ENCODE assay signal across 7 mouse cellular contexts in the genomic region with DNA sequence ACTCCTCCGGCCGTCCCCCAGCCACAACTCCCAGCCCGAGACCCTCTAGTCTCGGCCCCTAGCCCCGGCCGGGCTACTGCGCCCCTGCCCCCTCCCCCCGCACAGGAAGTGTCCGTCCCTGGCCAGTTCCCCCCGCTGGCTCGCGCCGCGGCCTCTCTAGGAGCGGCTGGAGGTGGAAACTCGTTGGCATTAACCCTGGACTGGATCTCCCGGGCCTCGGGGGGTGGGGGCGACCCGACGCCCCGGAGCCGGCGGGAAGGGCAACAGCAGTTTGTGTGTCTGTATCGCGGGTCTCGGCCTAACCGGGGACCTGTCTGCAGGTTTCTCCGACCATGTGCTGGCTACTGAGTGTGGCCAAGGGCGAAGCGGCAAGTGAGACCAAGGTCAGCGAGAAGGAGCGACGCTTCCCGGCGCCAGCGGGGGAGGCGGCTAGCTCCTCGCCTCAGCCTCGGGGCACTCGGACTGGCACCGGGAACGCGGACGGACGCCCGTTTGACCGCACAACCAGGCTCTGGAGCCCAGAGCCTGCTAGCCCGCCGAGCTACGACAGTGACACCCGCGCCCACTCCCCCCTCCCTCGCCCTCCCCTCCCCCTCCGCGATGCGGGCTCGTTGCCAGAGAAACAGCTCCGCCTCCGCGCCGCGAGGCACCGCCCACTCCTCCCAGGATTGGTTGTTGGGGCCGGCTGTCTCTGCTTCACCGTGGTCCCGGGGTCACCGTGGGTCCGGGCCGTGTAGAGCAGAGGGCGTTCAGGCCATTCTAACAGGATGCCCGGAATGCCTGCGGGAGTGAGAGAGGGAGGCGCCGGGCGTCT. TPM values are rescaled to one million over a fixed set of nuclear protein-coding genes. Genes with fewer than 3 reads are reported as not detected.
DNase-seq lines count a peak whose midpoint lies in the region; ATAC-seq lines count a peak whose summit lies in the region.

A gene (minus strand): TSS at position 78 of the 814 bp plus-strand sequence.

- peak within 1 kb of the TSS; percentile 72 for H3K4me2 ChIP-seq in intestine, embryonic 15.5 days (replicated peaks)

- no peaks in the 10 kb centered on the region for H3K9me3 ChIP-seq in intestine, embryonic 15.5 days
- no peaks in the 10 kb centered on the region for H3K9me3 ChIP-seq in midbrain, embryonic 10.5 days (replicated peaks)

- peaks cover 22% of the 10 kb centered on the region for H3K4me1 ChIP-seq in intestine, embryonic 15.5 days (replicated peaks)
- H3K4me1 ChIP-seq in midbrain, embryonic 10.5 days, result peaks cover 31% of the 10 kb centered on the region

- H3K27me3 ChIP-seq in intestine, embryonic 15.5 days (replicated peaks), result no peaks in the 10 kb centered on the region
- no peaks in the 10 kb centered on the region for H3K27me3 ChIP-seq in midbrain, embryonic 10.5 days (ENCODE audit: low read depth, poor library complexity, severe bottlenecking)

- WGBS in intestine, embryonic 15.5 days, result under 1% methylated on average over 76 of the region's 76 CpGs
- WGBS in midbrain, embryonic 10.5 days, result under 1% methylated on average over 76 of the region's 76 CpGs

- H3K9ac ChIP-seq in intestine, embryonic 15.5 days, result peak within 1 kb of the TSS; percentile 99

- peak within 1 kb of the TSS; percentile 82 for H3K4me3 ChIP-seq in intestine, embryonic 15.5 days (replicated peaks)
- peak within 1 kb of the TSS; percentile 95 for H3K4me3 ChIP-seq in midbrain, embryonic 10.5 days

- peak; percentile 96 to 97 for DNase-seq in adrenal gland, adult 18-20 months (ENCODE audit: low spot score in 2 of 2)
- peak; percentile 97 for DNase-seq in embryo, embryonic 11 days
- peak; percentile 92 to 98 for DNase-seq in gastrocnemius, postnatal 36 days
- peak; percentile 86 to 88 for DNase-seq in left cerebral cortex, postnatal 25 days (ENCODE audit: low spot score in 2 of 2)
- peak; percentile 96 for DNase-seq in midbrain, embryonic 10.5 days (ENCODE audit: low spot score)
- DNase-seq in right cerebral cortex, postnatal 4 days, result peak; percentile 99

- H3K27ac ChIP-seq in intestine, embryonic 15.5 days, result peak within 1 kb of the TSS; percentile 95
- peak within 1 kb of the TSS; percentile 97 for H3K27ac ChIP-seq in midbrain, embryonic 10.5 days (replicated peaks)

- peak; percentile 89 for ATAC-seq in intestine, embryonic 15.5 days

- intact Hi-C loops in gastrocnemius, postnatal 36 days (cut with DNase I), result loop anchor here (5.0 kb wide), 1 partner anchor 127 kb away; no protein-coding TSS in a partner anchor
- intact Hi-C loops in left cerebral cortex, postnatal 25 days (cut with DNase I), result loop anchor here (10.0 kb wide), 1 partner anchor 269 kb away; a partner anchor contains a TSS

- H3K36me3 ChIP-seq in intestine, embryonic 15.5 days, result peaks cover 18% of the 10 kb centered on the region
- peaks cover 35% of the 10 kb centered on the region for H3K36me3 ChIP-seq in midbrain, embryonic 10.5 days

RNA-seq across cellular contexts. Expression of the gene that starts here (rescaled TPM):
- total RNA-seq in adrenal gland, adult 18-20 months (2021), result 10 to 100 TPM; 26.8 to 34.5 TPM
- 10 to 100 TPM; 29.4 to 30.7 TPM for total RNA-seq in gastrocnemius, postnatal 36 days (2021)
- polyA plus RNA-seq in intestine, embryonic 15.5 days (2015; fragmentation: Nextera tagmentation; extraction: Ambion mirVana), result 18.9 and 19.9 TPM in 2 replicates
- 10 to 100 TPM; 11.7 TPM for total RNA-seq in left cerebral cortex, postnatal 25 days (2021)
- 19.7 and 20.6 TPM in 2 replicates for polyA plus RNA-seq in midbrain, embryonic 10.5 days (2016; fragmentation: Nextera tagmentation; extraction: Ambion mirVana)

Comparison
In these comparisons a context has a peak if more than half of its experiments do, and no peak if none do; other contexts are left out.
1. Peak in every context shown above with its lines: DNase-seq, ATAC-seq, H3K4me3 ChIP-seq and H3K27ac ChIP-seq.